Mouse (Mus musculus): ENCODE measurements around the gene 2210418O10Rik.
"Not testable (repeated sequence)": the region's sequence is repeated elsewhere in the genome, so short reads cannot be mapped to it uniquely, and the experiment has no call there.

2210418O10Rik gene

DNA sequence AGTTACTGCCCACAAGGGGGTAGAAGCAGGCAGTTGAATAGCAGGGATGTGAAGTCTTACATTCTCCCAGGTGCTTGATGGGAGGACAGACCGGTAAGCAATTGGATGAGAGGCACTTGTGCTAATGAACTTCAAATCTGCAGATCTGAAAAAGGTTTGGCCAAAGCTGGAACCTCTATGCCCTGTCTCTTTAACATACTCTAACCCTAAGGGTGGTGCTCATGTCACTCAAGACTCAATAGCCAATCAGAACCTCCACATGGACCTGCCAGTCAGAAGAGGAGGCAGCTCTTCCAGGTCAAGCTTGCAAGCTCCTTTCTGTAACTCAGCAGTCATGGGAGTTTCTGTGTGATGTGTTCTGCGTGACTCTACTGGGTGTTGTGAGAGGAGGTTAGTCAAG, at the start of gene 2210418O10Rik:
2210418O10Rik (plus strand) TSS at position 301 of the 400 bp plus-strand sequence.
- not testable (repeated sequence) for DNase-seq (ENCODE audit: low spot score in 2 of 2)

DNA sequence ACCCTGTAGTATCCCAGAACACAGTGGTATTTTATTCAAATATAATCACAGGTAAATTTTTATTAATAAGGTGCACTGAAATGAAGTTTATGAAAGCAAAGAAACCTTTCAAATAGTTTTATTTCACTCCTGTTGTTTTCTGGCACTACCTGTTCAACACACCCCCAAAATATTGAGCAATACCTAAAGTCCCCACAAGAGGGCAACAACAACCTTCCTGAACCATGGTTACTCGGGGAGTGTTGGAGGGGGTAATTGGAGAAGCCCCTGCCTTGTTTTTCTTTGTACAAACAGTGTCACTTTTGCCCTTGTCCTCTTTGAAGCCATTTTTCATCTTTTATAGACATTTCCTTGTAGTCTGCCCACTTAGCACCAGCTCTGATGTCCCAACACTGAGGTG, 22.1 kb downstream of the 2210418O10Rik start:
- DNase-seq (ENCODE audit: low spot score in 2 of 2) = not testable (repeated sequence)
